Mouse (Mus musculus) kidney, embryonic 16.5 days (tissue): Measurements from ENCODE around the gene Ugdh. TPM values are rescaled to one million over a fixed set of nuclear protein-coding genes. Genes with fewer than 3 reads are reported as not detected.
"Not testable (repeated sequence)": the region's sequence is repeated elsewhere in the genome, so short reads cannot be mapped to it uniquely, and the experiment has no call there.

Experiments
- ATAC-seq: fragments of 200-750 bp; cut with Nextera tagmentation; 2 replicates; pipeline ENCODE4 v1.8.0; 2017; ENCODE audit warnings: moderate TSS enrichment; ENCODE audit not compliant: low FRiP score, low TSS enrichment
- H3K27ac ChIP-seq: fragments of 300-500 bp; sonication (generic); 2 replicates; pipeline ENCODE4 v1.5.1; 2014; ENCODE audit warnings: low read length
- H3K27me3 ChIP-seq: fragments of 300-500 bp; sonication (generic); 2 replicates; pipeline ENCODE4 v1.6.1; 2014; ENCODE audit warnings: low read length, control low read depth, mixed read lengths; ENCODE audit not compliant: insufficient read depth
- H3K36me3 ChIP-seq: fragments of 300-500 bp; sonication (generic); 2 replicates; pipeline ENCODE4 v1.6.1; 2014; ENCODE audit warnings: low read length, control low read depth, mixed read lengths; ENCODE audit not compliant: insufficient read depth
- H3K4me1 ChIP-seq: fragments of 300-500 bp; sonication (generic); 2 replicates; pipeline ENCODE4 v1.6.1; 2014; ENCODE audit warnings: low read length, control low read depth, mixed read lengths; ENCODE audit not compliant: insufficient read depth
- H3K4me2 ChIP-seq: fragments of 300-500 bp; sonication (generic); replicated peaks from 2 replicates; pipeline ENCODE4 v1.6.1; 2014; ENCODE audit warnings: low read depth, low read length
- H3K4me3 ChIP-seq: fragments of 300-500 bp; sonication (generic); 2 replicates; pipeline ENCODE4 v1.5.1; 2014; ENCODE audit warnings: mild to moderate bottlenecking, low read length
- H3K9ac ChIP-seq: fragments of 300-500 bp; sonication (generic); replicated peaks from 2 replicates; pipeline ENCODE4 v1.6.1; 2014; ENCODE audit warnings: low read length
- H3K9me3 ChIP-seq: fragments of 300-500 bp; sonication (generic); 2 replicates; pipeline ENCODE4 v1.6.1; 2016; ENCODE audit warnings: low read length, control low read depth
- WGBS: fragments of 180-500 bp; shearing (Covaris S2); extraction: QIAGEN DNeasy Blood & Tissue Kit; methylation state at CpG from one replicate; pipeline ENCODE4 v1.1.7; 2014; 5-methylcytosine and 5-hydroxymethylcytosine counted together
- polyA plus RNA-seq: library from polyadenylated mRNA; unstranded; fragments of >200 nt; fragmentation: Nextera tagmentation; extraction: Ambion mirVana; gene quantifications from 2 replicates; pipeline ENCODE4 v1.2.1, GENCODE M21; 2015

The Ugdh gene
- polyA plus RNA-seq = 103 and 109 TPM in 2 replicates

- H3K27me3 ChIP-seq = no peaks in the 10 kb centered on the region
- H3K4me2 ChIP-seq = peak within 1 kb of the TSS; percentile 68
- WGBS = under 1% methylated on average over 51 of the region's 51 CpGs
- peak within 1 kb of the TSS; percentile 84 for H3K4me3 ChIP-seq
- peak within 1 kb of the TSS; percentile 93 for H3K27ac ChIP-seq
- H3K4me1 ChIP-seq = peaks cover 13% of the 10 kb centered on the region
- peak; percentile 98 for ATAC-seq
- peak within 1 kb of the TSS; percentile 82 for H3K9ac ChIP-seq
- H3K36me3 ChIP-seq = no peaks in the 10 kb centered on the region
- no peaks in the 10 kb centered on the region for H3K9me3 ChIP-seq
Measured at GRCm38 (mm10) chr5:65435806-65436561, at the start of gene Ugdh. TSS of gene Ugdh (minus strand) at chr5:65435949.

- no peak for ATAC-seq
- Histone ChIP-seq H3K9ac (no peak overlapping the region), H3K4me2 (no peak overlapping the region), H3K27ac (no peak overlapping the region), H3K4me3 (no peak overlapping the region), H3K36me3 (0 out of 2 replicates have a peak, but pooled peaks cover 3% of the 10 kb centered on the region), H3K27me3 (no peaks in the 10 kb centered on the region), H3K9me3 (no peaks in the 10 kb centered on the region), H3K4me1 (peaks cover 4% of the 10 kb centered on the region)
- WGBS = 82% methylated on average over 4 of the region's 4 CpGs
Measured at GRCm38 (mm10) chr5:65482996-65483395, 47.2 kb upstream of the Ugdh start.

- Histone ChIP-seq H3K36me3 (0 out of 2 replicates have a peak, but pooled peaks cover 3% of the 10 kb centered on the region), H3K9me3 (no peaks in the 10 kb centered on the region), H3K9ac (no peak overlapping the region), H3K4me2 (no peak overlapping the region), H3K27ac (no peak overlapping the region), H3K4me1 (no peaks in the 10 kb centered on the region), H3K27me3 (no peaks in the 10 kb centered on the region), H3K4me3 (no peak overlapping the region)
- no peak for ATAC-seq
- whole genome bisulfite sequencing = 77% methylated on average over 4 of the region's 4 CpGs
Measured at GRCm38 (mm10) chr5:65480511-65480910, 44.8 kb upstream of the Ugdh start.

GRCm38 (mm10) chr5:65479681-65480445, 44.1 kb upstream of the Ugdh start:
- Histone ChIP-seq H3K27ac (no peak overlapping the region), H3K4me2 (no peak overlapping the region), H3K4me3 (no peak overlapping the region), H3K9ac (no peak overlapping the region), H3K4me1 (no peaks in the 10 kb centered on the region), H3K36me3 (0 out of 2 replicates have a peak, but pooled peaks cover 3% of the 10 kb centered on the region), H3K9me3 (no peaks in the 10 kb centered on the region), H3K27me3 (no peaks in the 10 kb centered on the region)
- WGBS = 89% methylated on average over 9 of the region's 9 CpGs
- no peak for ATAC-seq

- H3K9ac ChIP-seq = no peak overlapping the region
- no peak overlapping the region for H3K4me2 ChIP-seq
- no peaks in the 10 kb centered on the region for H3K4me1 ChIP-seq
- no peaks in the 10 kb centered on the region for H3K9me3 ChIP-seq
- no peaks in the 10 kb centered on the region for H3K27me3 ChIP-seq
- no peak for ATAC-seq
- H3K36me3 ChIP-seq = 0 out of 2 replicates have a peak, but pooled peaks cover 3% of the 10 kb centered on the region
- no peak overlapping the region for H3K27ac ChIP-seq
- no peak overlapping the region for H3K4me3 ChIP-seq
- WGBS = 76% methylated on average over 4 of the region's 4 CpGs
Measured at GRCm38 (mm10) chr5:65478224-65478623, 42.5 kb upstream of the Ugdh start.

- not testable (repeated sequence) for H3K4me1 ChIP-seq, H3K9me3 ChIP-seq, H3K9ac ChIP-seq, H3K36me3 ChIP-seq, H3K27ac ChIP-seq, H3K4me2 ChIP-seq, ATAC-seq, H3K4me3 ChIP-seq, H3K27me3 ChIP-seq
- WGBS = 95% methylated on average over 4 of the region's 4 CpGs
Measured at GRCm38 (mm10) chr5:65476739-65477138, 41.0 kb upstream of the Ugdh start.

GRCm38 (mm10) chr5:65475806-65476205, 40.1 kb upstream of the Ugdh start:
- Histone ChIP-seq H3K4me2 (no peak overlapping the region), H3K4me1 (no peaks in the 10 kb centered on the region), H3K27ac (no peak overlapping the region), H3K27me3 (no peaks in the 10 kb centered on the region), H3K4me3 (no peak overlapping the region), H3K9me3 (no peaks in the 10 kb centered on the region), H3K9ac (no peak overlapping the region), H3K36me3 (0 out of 2 replicates have a peak, but pooled peaks cover 3% of the 10 kb centered on the region)
- ATAC-seq = no peak
- WGBS = 80% methylated on average over 2 of the region's 2 CpGs

- Histone ChIP-seq H3K9me3 (0 out of 2 replicates have a peak, but pooled peaks cover 2% of the 10 kb centered on the region), H3K4me3 (no peak overlapping the region), H3K4me1 (no peaks in the 10 kb centered on the region), H3K36me3 (peaks cover 18% of the 10 kb centered on the region), H3K27ac (no peak overlapping the region), H3K27me3 (no peaks in the 10 kb centered on the region), H3K4me2 (no peak overlapping the region), H3K9ac (no peak overlapping the region)
- 90% methylated on average over 6 of the region's 6 CpGs for WGBS
- ATAC-seq = no peak
Measured at GRCm38 (mm10) chr5:65469766-65470165, 34.0 kb upstream of the Ugdh start.

GRCm38 (mm10) chr5:65466911-65467310, 31.2 kb upstream of the Ugdh start:
- H3K36me3 ChIP-seq = peaks cover 23% of the 10 kb centered on the region
- H3K9me3 ChIP-seq = 0 out of 2 replicates have a peak, but pooled peaks cover 2% of the 10 kb centered on the region
- no peak for ATAC-seq
- H3K27ac ChIP-seq = no peak overlapping the region
- no peak overlapping the region for H3K9ac ChIP-seq
- 65% methylated on average over 3 of the region's 3 CpGs for WGBS
- no peak overlapping the region for H3K4me3 ChIP-seq
- H3K4me2 ChIP-seq = no peak overlapping the region
- H3K4me1 ChIP-seq = no peaks in the 10 kb centered on the region
- H3K27me3 ChIP-seq = no peaks in the 10 kb centered on the region
